13 mouse cellular contexts compared by ENCODE assay signal in genomic region chr8:83964015-83964765, GRCm38 (mm10). TPM values are rescaled to one million over a fixed set of nuclear protein-coding genes. Genes with fewer than 3 reads are reported as not detected.
DNase-seq lines count a peak whose midpoint lies in the region; ATAC-seq and TF ChIP-seq lines count a peak whose summit lies in the region.
"Had no signal": no experiment of that assay in that cellular context is flagged by ENCODE, and none has a peak within 500 bp of the region (broad histone marks: within the 10 kb centered on the region; RNA-seq: fewer than 3 reads in every experiment).

No protein-coding gene starts in this region.

- no peak overlapping the region for H3K4me3 ChIP-seq in gastrocnemius, adult 2 months
- no peak overlapping the region for H3K4me3 ChIP-seq in thymus, adult 2 months (ENCODE audit: control insufficient read depth, insufficient read depth, low read length)
- H3K4me3 ChIP-seq in intestine, embryonic 16.5 days (ENCODE audit: low read length): no peak overlapping the region
- H3K4me3 ChIP-seq: intestine, embryonic 15.5 days; limb, embryonic 10.5 days had no signal

- H3K4me1 ChIP-seq in thymus, adult 2 months (replicated peaks; ENCODE audit: control insufficient read depth, insufficient read depth, low read length): no peaks in the 10 kb centered on the region
- H3K4me1 ChIP-seq in intestine, embryonic 16.5 days (ENCODE audit: control insufficient read depth, insufficient read depth, low read length): no peaks in the 10 kb centered on the region
- H3K4me1 ChIP-seq: intestine, embryonic 15.5 days; limb, embryonic 10.5 days had no signal

- no peaks in the 10 kb centered on the region for H3K9me3 ChIP-seq in intestine, embryonic 16.5 days (ENCODE audit: control insufficient read depth, low read length)
- H3K9me3 ChIP-seq: intestine, embryonic 15.5 days; limb, embryonic 10.5 days had no signal

- H3K4me2 ChIP-seq in intestine, embryonic 16.5 days (ENCODE audit: low read depth, low read length): no peak overlapping the region
- H3K4me2 ChIP-seq: intestine, embryonic 15.5 days had no signal

- H3K27ac ChIP-seq in gastrocnemius, adult 2 months: peak overlapping the region; percentile 87
- no peak overlapping the region for H3K27ac ChIP-seq in thymus, adult 2 months (ENCODE audit: control insufficient read depth, insufficient read depth, low read length)
- no peak overlapping the region for H3K27ac ChIP-seq in intestine, embryonic 16.5 days (ENCODE audit: low read length)
- H3K27ac ChIP-seq: intestine, embryonic 15.5 days; limb, embryonic 10.5 days had no signal

- no peak overlapping the region for H3K9ac ChIP-seq in intestine, embryonic 16.5 days (ENCODE audit: low read depth, low read length)
- H3K9ac ChIP-seq: intestine, embryonic 15.5 days had no signal

- H3K36me3 ChIP-seq in thymus, adult 2 months (ENCODE audit: control insufficient read depth, insufficient read depth, low read length): peaks cover 26% of the 10 kb centered on the region
- H3K36me3 ChIP-seq in intestine, embryonic 16.5 days (ENCODE audit: control insufficient read depth, insufficient read depth, low read length): peaks cover 8% of the 10 kb centered on the region

- no peak for ATAC-seq in intestine, embryonic 16.5 days
- ATAC-seq: intestine, embryonic 15.5 days had no signal

- H3K27me3 ChIP-seq in thymus, adult 2 months (ENCODE audit: control insufficient read depth, insufficient read depth, low read length): no peaks in the 10 kb centered on the region
- H3K27me3 ChIP-seq in intestine, embryonic 16.5 days (replicated peaks; ENCODE audit: control insufficient read depth, insufficient read depth, low read length): no peaks in the 10 kb centered on the region
- H3K27me3 ChIP-seq: intestine, embryonic 15.5 days had no signal

- DNase-seq in gastrocnemius, adult 2 months: peak; percentile 80
- no peak for DNase-seq in gastrocnemius, postnatal 36 days
- peak; percentile 71 for DNase-seq in NIH3T3 (ENCODE audit: low read depth)
- DNase-seq in gastrocnemius, adult 8-10 months (ENCODE audit: low spot score in 2 of 2): peak; percentile 70 to 72
- DNase-seq in heart, postnatal 4 days: peak; percentile 69
- DNase-seq in urinary bladder, postnatal 25 days (ENCODE audit: low spot score): no peak
- DNase-seq in thymus, adult 2 months: no peak
- DNase-seq: layer of hippocampus, adult 9-11 months; thymus, adult 18-20 months had no signal

- TF ChIP-seq CTCF in gastrocnemius, adult 2 months (IDR thresholded peaks at IDR 0.05): no peak
- no peak for TF ChIP-seq CTCF in thymus, adult 2 months (IDR thresholded peaks at IDR 0.05; ENCODE audit: borderline replicate concordance, control insufficient read depth, extremely low read depth, insufficient read depth, low read length, poor library complexity)

- no peak for TF ChIP-seq POLR2A in thymus, adult 2 months (IDR thresholded peaks at IDR 0.05; ENCODE audit: control insufficient read depth, extremely low read depth, insufficient read depth, low read length, poor library complexity)

- intact Hi-C loops in gastrocnemius, adult 2 months (cut with DNase I): loop anchor here (1.0 to 10.0 kb wide), 2 partner anchors 16 to 519 kb away; no protein-coding TSS in a partner anchor
- intact Hi-C loops in gastrocnemius, postnatal 36 days (cut with DNase I): no loop called here

- 92% methylated on average over 5 of the region's 5 CpGs for whole genome bisulfite sequencing in thymus, adult 2 months
- WGBS in intestine, embryonic 16.5 days: 92% methylated on average over 5 of the region's 5 CpGs

RNA-seq across cellular contexts. Expression of gene Prkaca, which starts 8.6 kb away (rescaled TPM):
- total RNA-seq in gastrocnemius, adult 2 months (2021): 100 to 1,000 TPM; 137 to 165 TPM
- total RNA-seq in gastrocnemius, postnatal 36 days (2021): 100 to 1,000 TPM; 148 to 165 TPM
- 100 to 1,000 TPM; 144 to 161 (median 159) TPM for total RNA-seq in gastrocnemius, adult 8-10 months (2022)
- 100 to 1,000 TPM; 389 to 405 TPM for total RNA-seq in heart, postnatal 4 days (2021)
- 57.8 and 59.0 TPM in 2 replicates for polyA plus RNA-seq in thymus, adult 2 months (2012; rRNA removed)
- polyA plus RNA-seq in intestine, embryonic 16.5 days (2015; fragmentation: Nextera tagmentation; extraction: Ambion mirVana): 24.6 and 77.1 TPM in 2 replicates

RNA-seq across cellular contexts. Expression of gene Asf1b, which starts 8.9 kb away (rescaled TPM):
- total RNA-seq in gastrocnemius, adult 2 months (2021): under 1 TPM; 0.23 to 0.42 TPM
- under 1 TPM; 0.42 to 0.71 TPM for total RNA-seq in gastrocnemius, postnatal 36 days (2021)
- total RNA-seq in gastrocnemius, adult 8-10 months (2022): under 1 TPM; 0.31 to 0.56 (median 0.41) TPM
- total RNA-seq in heart, postnatal 4 days (2021): 10 to 100 TPM; 25.8 to 26.1 TPM
- polyA plus RNA-seq in thymus, adult 2 months (2012; rRNA removed): 170 and 243 TPM in 2 replicates
- 50.4 and 61.7 TPM in 2 replicates for polyA plus RNA-seq in intestine, embryonic 16.5 days (2015; fragmentation: Nextera tagmentation; extraction: Ambion mirVana)

RNA-seq across cellular contexts. Expression of gene Gm10644, which starts 9.2 kb away (rescaled TPM):
- under 1 TPM; 0.64 to 0.84 TPM for total RNA-seq in gastrocnemius, adult 2 months (2021)
- under 1 TPM; 0.27 to 0.56 TPM for total RNA-seq in gastrocnemius, postnatal 36 days (2021)
- total RNA-seq in gastrocnemius, adult 8-10 months (2022): under 1 TPM; 0.24 to 0.94 (median 0.58) TPM
- total RNA-seq in heart, postnatal 4 days (2021): under 1 TPM; 0.27 to 0.41 TPM
- 0.75 and 1.1 TPM in 2 replicates for polyA plus RNA-seq in thymus, adult 2 months (2012; rRNA removed)
- polyA plus RNA-seq in intestine, embryonic 16.5 days (2015; fragmentation: Nextera tagmentation; extraction: Ambion mirVana): 0.39 TPM in 2 replicates

RNA-seq across cellular contexts. Expression of gene Samd1, which starts 33.3 kb away (rescaled TPM):
- 10 to 100 TPM; 15.1 to 19.8 TPM for total RNA-seq in gastrocnemius, adult 2 months (2021)
- 10 to 100 TPM; 13.0 TPM for total RNA-seq in gastrocnemius, postnatal 36 days (2021)
- 10 to 100 TPM; 14.6 to 17.7 (median 16.2) TPM for total RNA-seq in gastrocnemius, adult 8-10 months (2022)
- 10 to 100 TPM; 36.6 to 42.9 TPM for total RNA-seq in heart, postnatal 4 days (2021)
- 153 and 190 TPM in 2 replicates for polyA plus RNA-seq in thymus, adult 2 months (2012; rRNA removed)
- 5.8 and 6.0 TPM in 2 replicates for polyA plus RNA-seq in intestine, embryonic 16.5 days (2015; fragmentation: Nextera tagmentation; extraction: Ambion mirVana)

RNA-seq across cellular contexts. Expression of gene 1700067K01Rik, which starts 37.1 kb away (rescaled TPM):
- total RNA-seq in gastrocnemius, adult 2 months (2021): under 1 TPM in 1 of 2 experiments, not detected in 1; 0.48 TPM
- under 1 TPM in 1 of 2 experiments, not detected in 1; 0.48 TPM for total RNA-seq in gastrocnemius, postnatal 36 days (2021)
- total RNA-seq in gastrocnemius, adult 8-10 months (2022): not detected
- under 1 TPM in 1 of 2 experiments, not detected in 1; 0.83 TPM for total RNA-seq in heart, postnatal 4 days (2021)
- polyA plus RNA-seq in thymus, adult 2 months (2012; rRNA removed): 1.1 and 1.2 TPM in 2 replicates
- polyA plus RNA-seq in intestine, embryonic 16.5 days (2015; fragmentation: Nextera tagmentation; extraction: Ambion mirVana): 0.66 and 0.84 TPM in 2 replicates
- total RNA-seq: megakaryocyte, adult 5-6 weeks had no signal

Comparison
In these comparisons a context has a peak if more than half of its experiments do, and no peak if none do; other contexts are left out.
1. DNase-seq: peak in gastrocnemius, adult 2 months (single experiment), NIH3T3 (single experiment), gastrocnemius, adult 8-10 months (2 of 2) and heart, postnatal 4 days (single experiment); none in gastrocnemius, postnatal 36 days (0 of 2), urinary bladder, postnatal 25 days (single experiment) and thymus, adult 2 months (single experiment).
2. RNA of gene Asf1b, which starts 8.9 kb away (total RNA-seq): 25.8 to 26.1 TPM in heart, postnatal 4 days; 0.42 to 0.71 TPM in gastrocnemius, postnatal 36 days, 0.31 to 0.56 TPM in gastrocnemius, adult 8-10 months and 0.23 to 0.42 TPM in gastrocnemius, adult 2 months; every median in the first group is over 10 times any median in the second.